Comparison of ENCODE assay signal across 8 mouse cellular contexts in the genomic region with DNA sequence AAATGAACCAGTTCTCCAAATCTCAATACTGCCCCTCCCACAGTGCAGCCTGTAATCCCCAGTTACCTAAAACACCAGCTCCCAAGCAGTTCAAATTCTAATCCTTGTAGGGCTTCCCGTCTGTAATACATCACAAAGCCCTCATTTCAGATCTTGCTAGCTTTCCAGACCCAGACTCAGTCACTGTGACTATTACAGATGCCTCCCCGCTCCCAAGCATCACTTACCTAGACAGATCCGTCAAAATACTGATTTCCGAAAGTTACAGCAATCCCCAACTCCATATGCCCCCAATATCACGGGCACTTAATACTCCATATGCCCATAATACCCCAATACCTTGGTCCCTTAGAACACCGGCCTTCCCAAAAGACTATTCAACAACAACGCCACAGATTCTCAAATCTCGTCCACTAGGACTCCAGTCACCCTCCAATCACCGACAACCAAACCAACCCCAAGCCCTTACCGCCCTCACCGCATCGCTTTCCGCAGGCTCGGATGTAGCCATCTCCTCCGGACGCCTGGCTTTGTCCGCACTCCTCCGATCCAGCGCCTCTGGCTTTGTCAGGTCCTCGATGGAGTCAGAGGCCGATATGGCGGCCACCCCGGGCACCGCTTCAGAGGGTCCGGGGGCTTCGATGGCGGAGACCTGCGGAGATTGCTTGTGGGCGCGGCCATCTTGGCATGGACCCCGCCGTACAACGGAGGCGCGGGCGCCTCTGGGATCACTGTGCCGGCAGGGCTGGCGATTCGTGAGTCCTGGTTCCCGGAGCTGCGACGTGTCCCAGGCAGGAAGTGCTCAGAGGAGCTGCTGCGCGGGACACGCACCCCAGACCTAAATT. TPM values are rescaled to one million over a fixed set of nuclear protein-coding genes. Genes with fewer than 3 reads are reported as not detected.
DNase-seq lines count a peak whose midpoint lies in the region; ATAC-seq lines count a peak whose summit lies in the region.

No protein-coding gene starts in this region.

- H3K27me3 ChIP-seq in hindbrain, embryonic 11.5 days (ENCODE audit: control insufficient read depth, insufficient read depth, low read length) = no peaks in the 10 kb centered on the region
- H3K27me3 ChIP-seq in lung, embryonic 15.5 days = no peaks in the 10 kb centered on the region

- H3K9me3 ChIP-seq in hindbrain, embryonic 11.5 days (ENCODE audit: control insufficient read depth, low read length) = no peaks in the 10 kb centered on the region
- H3K9me3 ChIP-seq in lung, embryonic 15.5 days = no peaks in the 10 kb centered on the region

- H3K4me1 ChIP-seq in hindbrain, embryonic 11.5 days (replicated peaks; ENCODE audit: control insufficient read depth, insufficient read depth, low read length) = no peaks in the 10 kb centered on the region
- H3K4me1 ChIP-seq in lung, embryonic 15.5 days = peaks cover 19% of the 10 kb centered on the region

- H3K4me2 ChIP-seq in hindbrain, embryonic 11.5 days (replicated peaks; ENCODE audit: low read depth, low read length) = peak overlapping the region; percentile 39
- H3K4me2 ChIP-seq in lung, embryonic 15.5 days = peak overlapping the region; percentile 68

- peak overlapping the region; percentile 72 for H3K4me3 ChIP-seq in hindbrain, embryonic 11.5 days (ENCODE audit: low read depth, low read length)
- peak overlapping the region; percentile 83 for H3K4me3 ChIP-seq in lung, embryonic 15.5 days

- H3K27ac ChIP-seq in hindbrain, embryonic 11.5 days (ENCODE audit: low read depth, low read length) = peak overlapping the region; percentile 89
- H3K27ac ChIP-seq in lung, embryonic 15.5 days = peak overlapping the region; percentile 95

- peaks cover 8% of the 10 kb centered on the region for H3K36me3 ChIP-seq in hindbrain, embryonic 11.5 days (ENCODE audit: control insufficient read depth, insufficient read depth, low read length)
- peaks cover 15% of the 10 kb centered on the region for H3K36me3 ChIP-seq in lung, embryonic 15.5 days

- H3K9ac ChIP-seq in hindbrain, embryonic 11.5 days (ENCODE audit: low read depth, low read length) = peak overlapping the region; percentile 83
- peak overlapping the region; percentile 87 for H3K9ac ChIP-seq in lung, embryonic 15.5 days

- DNase-seq in R1 (ENCODE audit: low read depth, low spot score) = peak; percentile 86
- peak; percentile 94 to 96 for DNase-seq in cerebellum, postnatal 10 days
- peak; percentile 84 to 89 for DNase-seq in frontal cortex, postnatal 14 days (ENCODE audit: low spot score in 2 of 2)
- DNase-seq in hindbrain, embryonic 11.5 days (ENCODE audit: low spot score) = peak; percentile 90
- peak; percentile 92 to 94 for DNase-seq in layer of hippocampus, postnatal 10 days (ENCODE audit: low spot score in 2 of 2)
- DNase-seq in retina, embryonic 14.5 days (ENCODE audit: low spot score) = peak; percentile 88
- peak; percentile 88 to 89 for DNase-seq in urinary bladder, postnatal 4 days (ENCODE audit: low spot score in 2 of 2)

- peak; percentile 98 for ATAC-seq in hindbrain, embryonic 11.5 days (ENCODE audit: low FRiP score)
- peak; percentile 96 for ATAC-seq in lung, embryonic 15.5 days (ENCODE audit: borderline replicate concordance, extremely low read depth, low FRiP score, low TSS enrichment)

- 1% methylated on average over 45 of the region's 45 CpGs for WGBS in hindbrain, embryonic 11.5 days
- under 1% methylated on average over 45 of the region's 45 CpGs for WGBS in lung, embryonic 15.5 days

RNA-seq across cellular contexts. Expression of a gene that starts 22.8 kb away (rescaled TPM):
- 33.8 and 34.4 TPM in 2 replicates for polyA plus RNA-seq in hindbrain, embryonic 11.5 days (2014; fragmentation: Nextera tagmentation; extraction: Ambion mirVana)
- 10 to 100 TPM; 23.0 to 28.1 TPM for total RNA-seq in layer of hippocampus, postnatal 10 days (2021)
- 8.7 and 9.3 TPM in 2 replicates for polyA plus RNA-seq in lung, embryonic 15.5 days (2015; fragmentation: Nextera tagmentation; extraction: Ambion mirVana)

RNA-seq across cellular contexts. Expression of a gene that starts 54.3 kb away (rescaled TPM):
- 11.8 and 13.3 TPM in 2 replicates for polyA plus RNA-seq in hindbrain, embryonic 11.5 days (2014; fragmentation: Nextera tagmentation; extraction: Ambion mirVana)
- total RNA-seq in layer of hippocampus, postnatal 10 days (2021) = 10 to 100 TPM in 1 of 2 experiments, 1 to 10 TPM in 1; 9.5 to 11.3 TPM
- polyA plus RNA-seq in lung, embryonic 15.5 days (2015; fragmentation: Nextera tagmentation; extraction: Ambion mirVana) = 18.1 and 22.4 TPM in 2 replicates

RNA-seq across cellular contexts. Expression of a gene that starts 57.4 kb away (rescaled TPM):
- polyA plus RNA-seq in hindbrain, embryonic 11.5 days (2014; fragmentation: Nextera tagmentation; extraction: Ambion mirVana) = not detected in 2 replicates
- total RNA-seq in layer of hippocampus, postnatal 10 days (2021) = not detected
- polyA plus RNA-seq in lung, embryonic 15.5 days (2015; fragmentation: Nextera tagmentation; extraction: Ambion mirVana) = not detected in 2 replicates

Comparison
In these comparisons a context has a peak if more than half of its experiments do, and no peak if none do; other contexts are left out.
1. Peak in every context shown above with its lines: DNase-seq, ATAC-seq, H3K4me3 ChIP-seq and H3K27ac ChIP-seq.